Mouse (Mus musculus): Measurements from ENCODE around the gene C1galt1c1.

C1galt1c1 gene

DNA sequence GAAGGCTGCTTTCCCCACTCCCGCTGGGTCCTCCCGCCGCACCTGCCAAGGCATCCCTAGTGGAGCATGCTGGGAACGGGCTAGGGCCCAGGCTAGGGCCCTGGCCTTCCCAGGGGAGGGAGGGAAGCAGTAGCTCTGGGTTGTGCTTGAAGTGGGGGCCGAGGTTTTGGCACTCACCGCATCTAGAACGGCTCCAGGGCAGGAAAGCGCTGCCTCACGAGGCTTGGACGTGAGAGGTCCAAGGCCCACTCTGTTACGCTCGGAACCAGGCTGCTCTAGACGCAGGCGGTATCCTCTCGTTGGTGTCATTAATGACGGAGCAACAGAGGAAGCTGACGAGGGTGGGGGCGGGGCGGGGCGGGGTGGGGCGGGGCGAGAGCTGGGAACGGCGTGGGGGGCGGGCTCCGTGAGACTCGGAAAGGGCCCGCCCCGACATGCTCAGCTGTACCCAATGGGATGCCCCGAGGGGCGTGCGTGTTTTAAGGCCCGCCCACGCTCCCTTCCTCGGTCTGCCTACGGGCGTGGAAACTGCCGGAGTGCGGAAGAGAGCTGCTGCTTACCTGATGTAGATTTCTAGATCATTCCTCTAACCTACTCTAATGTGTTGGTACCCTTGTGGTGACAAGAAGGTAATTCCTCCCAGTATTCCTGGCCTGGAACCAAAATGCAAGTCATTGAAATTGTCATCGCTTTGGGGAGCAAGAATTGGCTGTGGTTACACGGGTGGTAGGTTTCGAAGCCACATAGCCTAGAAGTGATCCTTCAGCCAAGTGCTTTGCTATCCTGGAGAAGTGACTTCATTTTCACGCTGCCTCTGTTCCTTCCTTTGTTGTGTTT is at the start of gene C1galt1c1:
TSS of gene C1galt1c1 (minus strand) at position 287 of the 837 bp plus-strand sequence.
- peak; percentile 37 for DNase-seq (ENCODE audit: low spot score)

GRCm38 (mm10) chrX:38681972-38682371 is 47.1 kb upstream of the C1galt1c1 start:
- no peak for DNase-seq (ENCODE audit: low spot score)

- no peak for DNase-seq (ENCODE audit: low spot score)
These were observed 34.4 kb upstream of the C1galt1c1 start for GRCm38 (mm10) chrX:38669111-38669903.

DNA sequence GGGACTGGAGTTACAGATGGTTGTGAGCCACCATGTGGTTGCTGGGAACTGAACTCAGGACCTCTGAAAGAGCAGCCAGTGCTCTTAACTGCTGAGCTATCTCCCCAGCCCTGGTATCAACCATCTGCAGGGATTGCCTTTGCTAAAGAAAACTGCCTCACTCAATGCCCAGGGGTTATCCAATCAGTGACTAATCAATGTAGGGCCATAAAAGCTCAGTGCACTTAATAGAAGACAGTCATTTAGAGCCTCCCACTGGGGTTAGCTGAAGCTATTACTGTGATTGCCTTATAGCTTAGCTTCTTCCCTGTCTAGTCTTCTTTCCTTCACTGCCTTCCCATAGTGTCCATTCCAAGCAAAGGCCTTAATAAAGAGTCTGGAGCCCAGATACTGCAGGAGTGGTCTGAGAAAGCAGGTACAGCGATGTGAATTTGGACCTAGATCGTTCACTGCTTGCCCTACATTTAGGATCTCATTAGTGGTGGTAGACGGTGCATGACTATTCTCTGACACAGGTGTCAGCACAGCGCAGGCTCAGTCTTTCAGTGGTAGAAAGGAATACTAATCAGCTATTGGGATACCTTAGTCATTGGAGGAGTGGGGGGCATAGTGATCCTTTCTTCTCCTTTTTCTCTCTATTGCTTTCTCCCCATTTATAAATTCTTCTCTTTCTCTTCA is 21.5 kb upstream of the C1galt1c1 start:
- DNase-seq (ENCODE audit: low spot score) = no peak

GRCm38 (mm10) chrX:38654681-38655080 is 19.8 kb upstream of the C1galt1c1 start:
- no peak for DNase-seq (ENCODE audit: low spot score)

DNA sequence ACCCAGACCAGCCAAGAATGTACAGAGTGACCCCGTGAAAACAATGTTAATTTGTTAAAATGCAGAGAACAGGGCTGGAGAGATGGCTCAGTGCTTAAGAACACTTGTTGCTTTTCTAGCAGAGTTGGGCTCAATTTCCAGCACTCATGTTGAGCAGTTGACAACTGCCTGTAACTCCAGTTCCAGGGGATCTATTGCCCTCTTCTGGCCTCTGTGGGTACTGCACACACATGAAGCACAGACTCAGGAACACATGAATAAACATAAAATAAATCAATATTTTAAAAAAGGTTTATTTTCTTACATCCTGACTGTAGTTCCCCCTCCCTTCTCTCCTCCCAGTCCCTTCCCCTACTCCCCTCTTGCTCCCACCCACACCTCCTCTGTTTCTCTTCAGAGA is 18.3 kb upstream of the C1galt1c1 start:
- DNase-seq (ENCODE audit: low spot score) = no peak

DNA sequence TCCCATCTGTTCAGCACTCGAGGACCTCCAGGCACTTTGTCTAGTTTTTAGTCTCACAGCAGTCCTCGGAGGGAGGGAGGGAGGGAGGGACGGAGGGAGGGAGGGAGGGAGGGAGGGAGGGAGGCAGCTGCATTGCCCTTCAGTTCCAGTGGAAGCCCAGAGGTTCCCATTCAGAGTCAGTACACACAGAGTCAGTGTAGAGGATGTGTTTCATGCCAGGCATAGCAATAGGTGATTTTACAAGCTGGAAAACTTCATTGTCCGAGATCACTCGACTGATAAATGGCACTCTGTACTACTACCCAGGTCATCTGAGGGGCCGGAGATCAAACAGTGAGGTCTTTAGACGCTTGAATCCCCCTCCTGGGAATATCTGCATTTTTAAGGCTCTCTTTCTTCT is 16.3 kb upstream of the C1galt1c1 start:
- no peak for DNase-seq (ENCODE audit: low spot score)

- DNase-seq (ENCODE audit: low spot score) = no peak
These were observed 15.6 kb upstream of the C1galt1c1 start for GRCm38 (mm10) chrX:38650404-38651039.

GRCm38 (mm10) chrX:38642183-38642582 is 7.3 kb upstream of the C1galt1c1 start:
- no peak for DNase-seq (ENCODE audit: low spot score)

GRCm38 (mm10) chrX:38641435-38641834 is 6.5 kb upstream of the C1galt1c1 start:
- DNase-seq (ENCODE audit: low spot score) = no peak

DNA sequence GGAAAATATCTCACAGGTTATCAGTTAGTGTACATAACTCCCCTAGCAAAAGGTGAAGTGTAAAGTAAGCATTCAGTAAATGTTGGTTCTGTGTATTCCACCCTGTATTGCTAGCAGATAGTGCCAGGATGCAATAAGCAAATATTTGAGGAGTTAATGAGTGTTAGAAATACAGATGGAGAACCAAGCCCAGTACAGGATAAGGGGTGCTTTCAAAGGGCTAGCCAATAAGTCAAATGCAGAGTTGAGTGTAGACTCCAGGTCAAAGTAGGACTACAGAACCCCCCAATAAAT is 698 bp upstream of the C1galt1c1 start:
- no peak for DNase-seq (ENCODE audit: low spot score)

DNA sequence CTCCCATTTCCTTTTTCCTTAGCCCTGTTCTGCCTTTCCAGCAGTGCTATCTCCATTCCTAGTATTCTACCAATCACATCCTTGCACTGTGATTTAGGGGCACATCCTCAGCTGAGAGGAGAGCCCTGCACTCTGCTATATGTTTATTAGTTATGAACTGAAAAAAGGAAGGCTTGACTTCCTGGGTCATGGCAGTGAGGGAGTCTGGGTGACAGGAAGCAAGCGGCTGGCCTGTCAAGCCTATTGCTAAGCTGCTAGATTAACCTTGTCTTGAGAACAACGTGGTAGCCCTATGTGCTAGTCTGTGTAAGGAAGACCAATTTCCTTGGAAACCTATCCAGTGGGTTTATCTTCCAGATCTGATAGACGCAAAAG is 33.9 kb downstream of the C1galt1c1 start:
- DNase-seq (ENCODE audit: low spot score) = no peak

DNA sequence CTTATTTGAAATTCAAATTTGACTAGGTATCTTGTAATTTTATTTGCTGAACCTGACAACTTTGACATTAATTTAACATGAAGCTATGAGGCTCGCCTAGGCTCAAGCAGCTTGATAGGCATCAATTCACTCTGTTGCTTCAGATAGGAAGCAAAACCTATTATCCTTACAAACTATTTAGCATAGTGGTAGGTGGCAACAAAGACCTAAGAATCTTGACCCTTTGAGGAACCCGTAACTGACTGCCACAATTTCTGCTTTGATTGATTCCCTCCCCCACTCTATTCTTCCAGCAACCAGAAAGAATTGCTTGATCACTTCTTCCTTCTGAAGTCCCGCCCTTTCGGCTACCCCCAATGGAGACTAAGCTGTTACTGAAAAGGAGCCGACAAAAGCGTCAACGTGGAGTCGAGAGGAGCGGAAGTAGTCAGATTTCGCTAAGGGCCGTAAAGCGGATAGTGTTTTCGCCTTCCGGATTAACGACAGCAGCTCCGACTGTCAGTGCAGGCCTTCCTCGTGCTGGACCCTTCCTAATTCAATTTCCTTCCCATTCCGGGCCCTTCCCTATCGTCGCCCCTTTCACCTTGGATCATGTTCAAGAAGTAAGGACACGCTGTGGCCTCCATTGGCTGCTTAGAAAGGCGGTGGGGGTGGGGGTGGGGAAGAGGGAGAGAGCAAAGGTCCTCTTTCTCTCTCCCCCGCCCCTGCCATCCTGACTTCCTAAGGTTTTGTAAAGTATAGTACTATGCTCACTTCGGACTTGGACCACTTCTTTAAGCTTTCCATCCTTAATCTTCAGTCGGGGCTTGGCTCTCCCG is 34.5 kb downstream of the C1galt1c1 start, which contains the start of gene Mcts1:
TSS of gene Mcts1 (plus strand) at position 402 of the 818 bp plus-strand sequence.
- DNase-seq (ENCODE audit: low spot score) = no peak

DNA sequence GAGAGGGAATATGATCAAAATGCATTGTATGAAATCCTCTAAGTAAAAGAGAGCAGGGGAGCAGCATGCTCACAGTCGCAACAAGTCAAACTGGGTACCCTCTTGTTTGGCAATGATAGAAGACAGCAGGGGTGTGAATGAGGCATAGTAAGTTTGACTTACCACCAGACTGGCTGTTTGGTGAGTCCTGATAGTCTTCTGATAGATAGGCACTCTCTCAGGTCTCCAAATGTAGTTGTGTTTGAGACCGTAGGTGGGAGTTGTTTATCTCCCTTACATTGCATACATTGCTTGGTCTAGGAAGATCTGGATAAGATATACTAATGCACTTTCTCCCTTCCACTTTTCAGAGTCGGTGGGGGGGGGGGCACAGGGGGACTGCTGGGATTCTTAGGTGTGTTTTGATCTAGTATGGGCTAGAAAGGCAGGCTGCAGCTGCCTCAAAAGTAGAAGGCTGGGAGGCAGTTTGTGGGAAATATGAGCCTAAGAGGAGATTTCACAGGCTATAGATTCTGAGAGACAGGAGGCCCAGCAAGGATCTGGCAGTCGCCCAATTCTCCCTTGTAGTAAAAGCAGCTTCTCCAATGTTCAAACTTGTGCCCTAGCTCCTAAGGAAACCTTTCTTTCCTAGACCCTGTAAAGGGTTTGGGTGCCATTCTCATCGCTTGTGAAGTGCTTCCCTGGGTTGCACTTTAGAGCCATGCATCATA is 41.6 kb downstream of the C1galt1c1 start:
- DNase-seq (ENCODE audit: low spot score) = no peak

GRCm38 (mm10) chrX:38591749-38592148 is 43.1 kb downstream of the C1galt1c1 start:
- no peak for DNase-seq (ENCODE audit: low spot score)

DNA sequence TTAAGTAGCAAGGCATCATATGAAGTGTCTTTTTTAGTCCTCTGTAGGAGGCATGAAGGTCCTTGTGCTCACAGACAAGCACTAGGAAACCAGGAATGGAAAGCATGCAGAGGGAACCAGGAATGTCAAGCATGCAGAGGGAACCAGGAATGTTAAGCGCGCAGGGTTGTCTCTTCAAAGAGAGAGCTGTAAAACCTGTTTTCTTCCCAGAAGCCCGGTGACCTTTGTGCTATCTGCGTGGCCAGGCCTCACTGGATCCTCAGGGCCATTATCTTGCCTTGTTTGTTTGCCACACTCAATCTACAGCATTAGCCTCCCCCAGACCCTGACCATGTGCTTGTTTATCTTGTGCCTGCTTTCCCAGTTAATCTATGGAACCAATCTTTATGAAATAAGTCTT is 45.1 kb downstream of the C1galt1c1 start:
- DNase-seq (ENCODE audit: low spot score) = no peak

GRCm38 (mm10) chrX:38583261-38583660 is 51.6 kb downstream of the C1galt1c1 start:
- DNase-seq (ENCODE audit: low spot score) = no peak

- no peak for DNase-seq (ENCODE audit: low spot score)
These were observed 53.7 kb downstream of the C1galt1c1 start for GRCm38 (mm10) chrX:38581140-38581539.

All from urinary bladder, postnatal 10 days (tissue).